Mouse (Mus musculus) ES-Bruce4 (cell line): ENCODE measurements around the gene Abcd3. TPM values are rescaled to one million over a fixed set of nuclear protein-coding genes. Genes with fewer than 3 reads are reported as not detected.
A peak's percentile ranks its signal among the peaks of the same experiment; 100 is the strongest.

Source experiments
- H3K27ac ChIP-seq: 2 replicates; pipeline ENCODE4 v1.5.1; 2012; ENCODE audit warnings: low read length, inconsistent platforms; ENCODE audit not compliant: insufficient read depth
- H3K27me3 ChIP-seq: 2 replicates; pipeline ENCODE4 v1.6.1; 2012; ENCODE audit warnings: mild to moderate bottlenecking, low read length, inconsistent platforms; ENCODE audit not compliant: control insufficient read depth, poor library complexity, insufficient read depth, severe bottlenecking
- H3K36me3 ChIP-seq: 2 replicates; pipeline ENCODE4 v1.6.1; 2012; ENCODE audit warnings: inconsistent platforms, mild to moderate bottlenecking, low read length, moderate library complexity; ENCODE audit not compliant: control insufficient read depth, poor library complexity, insufficient read depth, severe bottlenecking
- H3K4me1 ChIP-seq: one replicate; pipeline ENCODE4 v1.8.1; 2011; ENCODE audit warnings: low read length; ENCODE audit not compliant: control insufficient read depth, insufficient read depth
- H3K4me3 ChIP-seq: 2 replicates; pipeline ENCODE4 v1.5.1; 2011; ENCODE audit warnings: low read depth, mild to moderate bottlenecking, low read length
- H3K9ac ChIP-seq: 2 replicates; pipeline ENCODE4 v1.6.1; 2012; ENCODE audit warnings: low read depth, mild to moderate bottlenecking, inconsistent platforms; ENCODE audit not compliant: poor library complexity, severe bottlenecking
- H3K9me3 ChIP-seq: replicated peaks from 2 replicates; pipeline ENCODE4 v1.6.1; 2012; ENCODE audit warnings: mild to moderate bottlenecking, low read length, inconsistent platforms; ENCODE audit not compliant: control insufficient read depth, poor library complexity, insufficient read depth, severe bottlenecking
- CTCF ChIP-seq: IDR thresholded peaks from one replicate; pipeline ENCODE4 v1.8.1; 2011; ENCODE audit warnings: low read depth, low read length
- EP300 ChIP-seq: IDR thresholded peaks from 2 replicates; pipeline ENCODE4 v1.6.1; 2011; ENCODE audit warnings: low read depth, low read length; ENCODE audit not compliant: insufficient read depth
- POLR2A ChIP-seq: IDR thresholded peaks from one replicate; pipeline ENCODE4 v1.8.1; 2011; ENCODE audit warnings: low read length; ENCODE audit not compliant: insufficient read depth
- polyA plus RNA-seq: library from polyadenylated mRNA; stranded (reverse); fragments of >200 nt; gene quantifications from 2 replicates; pipeline ENCODE4 v1.2.4, GENCODE M21; 2011; ENCODE audit warnings: low read depth; ENCODE audit not compliant: missing spikeins, insufficient read depth, insufficient read length

Gene Abcd3
- polyA plus RNA-seq, 1 experiment = 33.1 TPM

- Histone ChIP-seq H3K27ac (no peak overlapping the region), H3K9ac (no peak overlapping the region), H3K4me3 (no peak overlapping the region), H3K9me3 (no peaks in the 10 kb centered on the region), H3K27me3 (no peaks in the 10 kb centered on the region), H3K36me3 (no peaks in the 10 kb centered on the region), H3K4me1 (no peaks in the 10 kb centered on the region)
- TF ChIP-seq EP300 (no peak), CTCF (no peak), POLR2A (no peak)
Observed at GRCm38 (mm10) chr3:121739489-121740213, 75.5 kb downstream of the Abcd3 start.

- Histone ChIP-seq H3K27me3 (no peaks in the 10 kb centered on the region), H3K4me1 (no peaks in the 10 kb centered on the region), H3K9me3 (no peaks in the 10 kb centered on the region), H3K36me3 (peaks cover 4% of the 10 kb centered on the region; the same call in 1 of the 2 replicates), H3K4me3 (no peak overlapping the region), H3K27ac (no peak overlapping the region), H3K9ac (no peak overlapping the region)
- no peak for TF ChIP-seq POLR2A
- no peak for TF ChIP-seq CTCF
- TF ChIP-seq EP300 = no peak
Observed at GRCm38 (mm10) chr3:121738742-121739342, 76.3 kb downstream of the Abcd3 start.

- no peak for TF ChIP-seq POLR2A
- no peak for TF ChIP-seq CTCF
- TF ChIP-seq EP300 = no peak
- Histone ChIP-seq H3K27ac (no peak overlapping the region), H3K27me3 (no peaks in the 10 kb centered on the region), H3K9ac (no peak overlapping the region), H3K4me3 (no peak overlapping the region), H3K9me3 (no peaks in the 10 kb centered on the region), H3K36me3 (peaks cover 4% of the 10 kb centered on the region; the same call in 1 of the 2 replicates), H3K4me1 (no peaks in the 10 kb centered on the region)
Observed at GRCm38 (mm10) chr3:121737901-121738300, 77.2 kb downstream of the Abcd3 start.

- Histone ChIP-seq H3K9ac (no peak overlapping the region), H3K27me3 (no peaks in the 10 kb centered on the region), H3K4me1 (no peaks in the 10 kb centered on the region), H3K9me3 (no peaks in the 10 kb centered on the region), H3K4me3 (no peak overlapping the region), H3K27ac (no peak overlapping the region), H3K36me3 (peaks cover 4% of the 10 kb centered on the region; the same call in 1 of the 2 replicates)
- no peak for TF ChIP-seq EP300
- TF ChIP-seq POLR2A = no peak
- TF ChIP-seq CTCF = peak; percentile 22
Observed at GRCm38 (mm10) chr3:121737453-121737852, 77.6 kb downstream of the Abcd3 start.

- peak; percentile 90 for TF ChIP-seq CTCF
- TF ChIP-seq POLR2A = no peak
- TF ChIP-seq EP300 = 0 out of 2 replicates have a peak, but pooled peaks have one; percentile 18
- Histone ChIP-seq H3K27ac (no peak overlapping the region), H3K9me3 (no peaks in the 10 kb centered on the region), H3K36me3 (peaks cover 4% of the 10 kb centered on the region; the same call in 1 of the 2 replicates), H3K9ac (no peak overlapping the region), H3K4me1 (no peaks in the 10 kb centered on the region), H3K27me3 (no peaks in the 10 kb centered on the region), H3K4me3 (no peak overlapping the region)
Observed at GRCm38 (mm10) chr3:121736025-121736744, 78.9 kb downstream of the Abcd3 start.

- no peaks in the 10 kb centered on the region for H3K9me3 ChIP-seq
- no peak overlapping the region for H3K9ac ChIP-seq
- no peaks in the 10 kb centered on the region for H3K4me1 ChIP-seq
- TF ChIP-seq POLR2A = no peak
- TF ChIP-seq EP300 = no peak
- no peak for TF ChIP-seq CTCF
- H3K27ac ChIP-seq = no peak overlapping the region
- no peak overlapping the region for H3K4me3 ChIP-seq
- H3K27me3 ChIP-seq = no peaks in the 10 kb centered on the region
- peaks cover 4% of the 10 kb centered on the region; the same call in 1 of the 2 replicates for H3K36me3 ChIP-seq
Observed at GRCm38 (mm10) chr3:121735542-121735941, 79.6 kb downstream of the Abcd3 start.
